Mouse (Mus musculus): ENCODE measurements around the gene Traf3.

- TF ChIP-seq CTCF (IDR thresholded peaks at IDR 0.05; ENCODE audit: low read depth): no peak
- TF ChIP-seq EP300 (IDR thresholded peaks at IDR 0.05; ENCODE audit: low read depth): no peak
Measured at GRCm38 (mm10) chr12:111218867-111219266, 52.7 kb downstream of the Traf3 start.

All from liver, embryonic 14.5 days (tissue).